Mouse (Mus musculus): ENCODE measurements around the gene Flrt1. TPM values are rescaled to one million over a fixed set of nuclear protein-coding genes. Genes with fewer than 3 reads are reported as not detected.
A peak's percentile ranks its signal among the peaks of the same experiment; 100 is the strongest.
"Not testable (repeated sequence)": the region's sequence is repeated elsewhere in the genome, so short reads cannot be mapped to it uniquely, and the experiment has no call there.

Flrt1 gene
- polyA plus RNA-seq, 1 experiment from 2014 or later = 5.6 TPM

DNA sequence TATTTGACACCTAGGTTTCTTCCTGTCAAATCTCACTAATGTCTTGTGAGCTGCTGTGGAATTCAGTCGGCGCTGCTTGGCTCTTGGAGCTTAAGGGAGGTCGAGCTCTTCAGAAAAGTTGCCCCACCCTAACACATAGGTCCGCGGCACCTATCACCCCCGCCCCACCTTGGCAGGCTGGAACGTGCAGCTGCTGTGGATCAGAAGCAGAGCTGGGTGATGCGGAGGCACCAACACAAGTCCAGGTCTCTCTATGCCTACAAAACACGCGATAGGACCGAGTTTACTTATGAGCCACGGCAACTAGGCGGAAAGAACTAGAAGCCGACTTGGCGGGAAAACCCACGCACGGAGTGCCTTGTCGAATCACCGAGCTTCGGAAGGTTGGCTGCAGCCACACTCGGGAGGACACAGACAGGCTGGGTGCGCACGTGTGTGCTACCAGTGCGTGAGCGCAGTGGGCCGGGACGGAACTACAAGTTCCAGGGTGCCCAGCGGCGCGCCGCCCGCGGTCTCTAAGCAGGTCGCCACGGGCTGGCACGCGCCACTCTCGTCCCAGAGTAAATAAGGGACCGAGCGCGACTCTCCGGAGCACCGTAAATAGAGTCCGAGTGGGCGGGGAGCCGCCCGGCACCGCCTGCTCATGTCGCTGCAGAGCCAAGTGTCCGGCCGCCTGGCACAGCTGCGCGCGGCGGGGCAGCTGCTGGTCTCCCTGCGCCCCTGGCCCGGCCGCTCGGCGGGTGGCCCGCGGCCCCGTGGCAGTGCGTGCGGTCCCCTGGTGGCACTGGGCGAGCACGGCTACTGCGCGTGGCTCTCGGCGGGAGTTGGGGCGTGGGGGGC is 49.1 kb downstream of the Flrt1 start, which contains the start of gene Macrod1:
TSS of gene Macrod1 (plus strand) at position 563 of the 840 bp plus-strand sequence.
- H3K27me3 ChIP-seq (ENCODE audit: control insufficient read depth, insufficient read depth, low read length) = peaks cover 16% of the 10 kb centered on the region
- peak within 1 kb of the TSS; percentile 67 for H3K4me3 ChIP-seq (ENCODE audit: low read depth, low read length)
- 2% methylated on average over 51 of the region's 72 CpGs for WGBS
- H3K36me3 ChIP-seq (ENCODE audit: control insufficient read depth, insufficient read depth, low read length) = no peaks in the 10 kb centered on the region
- peaks cover 6% of the 10 kb centered on the region for H3K4me1 ChIP-seq (replicated peaks; ENCODE audit: control insufficient read depth, insufficient read depth, low read length)
- H3K9me3 ChIP-seq (ENCODE audit: control insufficient read depth, low read length) = no peaks in the 10 kb centered on the region
- H3K27ac ChIP-seq (ENCODE audit: low read depth, low read length) = no peak within 1 kb of the TSS
- H3K4me2 ChIP-seq (replicated peaks; ENCODE audit: low read depth, low read length) = peak within 1 kb of the TSS; percentile 99
- ATAC-seq (ENCODE audit: low FRiP score) = peak; percentile 82
- peak; percentile 81 for DNase-seq (ENCODE audit: low spot score)
- H3K9ac ChIP-seq (ENCODE audit: low read depth, low read length) = peak within 1 kb of the TSS; percentile 48

DNA sequence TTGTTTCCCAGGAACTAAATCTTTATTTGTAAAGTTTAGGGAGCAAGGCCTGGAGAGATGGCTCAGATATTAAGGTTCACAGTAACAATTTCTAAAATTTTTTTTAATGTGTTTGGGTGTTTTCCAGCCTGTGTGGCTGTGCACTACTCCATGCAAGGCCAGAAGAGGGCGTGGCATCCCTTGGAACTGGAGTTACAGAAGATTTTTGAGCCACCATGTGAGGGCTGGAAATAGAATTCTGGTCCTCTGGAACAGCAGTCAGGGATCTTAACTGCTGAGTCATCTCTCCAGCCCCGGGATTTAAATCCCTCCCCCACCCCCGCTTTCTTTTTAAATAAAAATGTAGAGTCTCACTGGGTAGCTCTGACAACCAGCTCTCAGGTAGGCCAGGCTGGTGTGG is 50.4 kb downstream of the Flrt1 start:
- Histone ChIP-seq H3K4me2 (replicated peaks; ENCODE audit: low read depth, low read length) (no peak overlapping the region), H3K36me3 (ENCODE audit: control insufficient read depth, insufficient read depth, low read length) (no peaks in the 10 kb centered on the region), H3K4me3 (ENCODE audit: low read depth, low read length) (no peak overlapping the region), H3K27me3 (ENCODE audit: control insufficient read depth, insufficient read depth, low read length) (peaks cover 16% of the 10 kb centered on the region), H3K4me1 (replicated peaks; ENCODE audit: control insufficient read depth, insufficient read depth, low read length) (peaks cover 6% of the 10 kb centered on the region), H3K27ac (ENCODE audit: low read depth, low read length) (no peak overlapping the region), H3K9ac (ENCODE audit: low read depth, low read length) (no peak overlapping the region), H3K9me3 (ENCODE audit: control insufficient read depth, low read length) (no peaks in the 10 kb centered on the region)
- no peak for ATAC-seq (ENCODE audit: low FRiP score)
- DNase-seq (ENCODE audit: low spot score) = no peak
- 47% methylated on average over 3 of the region's 3 CpGs for WGBS

- H3K4me2 ChIP-seq (replicated peaks; ENCODE audit: low read depth, low read length) = no peak overlapping the region
- peaks cover 6% of the 10 kb centered on the region for H3K4me1 ChIP-seq (replicated peaks; ENCODE audit: control insufficient read depth, insufficient read depth, low read length)
- DNase-seq (ENCODE audit: low spot score) (no peak), ATAC-seq (ENCODE audit: low FRiP score) (no peak)
- no peak overlapping the region for H3K4me3 ChIP-seq (ENCODE audit: low read depth, low read length)
- WGBS = 77% methylated on average over 10 of the region's 10 CpGs
- no peaks in the 10 kb centered on the region for H3K36me3 ChIP-seq (ENCODE audit: control insufficient read depth, insufficient read depth, low read length)
- H3K9me3 ChIP-seq (ENCODE audit: control insufficient read depth, low read length) = no peaks in the 10 kb centered on the region
- peaks cover 16% of the 10 kb centered on the region for H3K27me3 ChIP-seq (ENCODE audit: control insufficient read depth, insufficient read depth, low read length)
- H3K9ac ChIP-seq (ENCODE audit: low read depth, low read length) = no peak overlapping the region
- H3K27ac ChIP-seq (ENCODE audit: low read depth, low read length) = no peak overlapping the region
These were observed 50.8 kb downstream of the Flrt1 start for GRCm38 (mm10) chr19:7054772-7055171.

GRCm38 (mm10) chr19:7053382-7053781 is 52.1 kb downstream of the Flrt1 start:
- not testable (repeated sequence) for H3K4me1 ChIP-seq (replicated peaks; ENCODE audit: control insufficient read depth, insufficient read depth, low read length); H3K9ac ChIP-seq (ENCODE audit: low read depth, low read length); H3K4me2 ChIP-seq (replicated peaks; ENCODE audit: low read depth, low read length); H3K36me3 ChIP-seq (ENCODE audit: control insufficient read depth, insufficient read depth, low read length); H3K27ac ChIP-seq (ENCODE audit: low read depth, low read length); ATAC-seq (ENCODE audit: low FRiP score); DNase-seq (ENCODE audit: low spot score); H3K9me3 ChIP-seq (ENCODE audit: control insufficient read depth, low read length); H3K4me3 ChIP-seq (ENCODE audit: low read depth, low read length)
- peaks cover 13% of the 10 kb centered on the region for H3K27me3 ChIP-seq (ENCODE audit: control insufficient read depth, insufficient read depth, low read length)
- whole genome bisulfite sequencing = 86% methylated on average over 4 of the region's 4 CpGs

DNA sequence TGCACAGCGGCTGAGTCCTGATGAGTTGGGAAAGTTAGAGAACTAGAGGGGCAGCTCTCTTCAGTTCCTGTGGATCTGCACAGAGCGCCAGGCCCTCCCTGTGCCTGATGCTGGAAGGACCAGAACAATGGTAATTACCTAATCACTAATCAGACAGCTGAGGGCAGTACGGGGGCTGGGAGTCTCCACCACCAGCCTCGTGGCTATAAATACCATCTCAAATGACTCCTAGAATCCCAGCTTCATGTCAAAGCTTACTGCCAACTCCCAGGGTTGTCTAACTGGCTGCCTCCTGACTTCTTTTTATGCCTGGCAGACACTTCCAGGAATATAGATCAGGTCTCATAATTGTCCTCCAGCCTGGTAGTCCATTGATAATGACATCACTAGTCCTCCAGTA is 60.8 kb downstream of the Flrt1 start:
- H3K4me1 ChIP-seq (replicated peaks; ENCODE audit: control insufficient read depth, insufficient read depth, low read length) = no peaks in the 10 kb centered on the region
- no peaks in the 10 kb centered on the region for H3K9me3 ChIP-seq (ENCODE audit: control insufficient read depth, low read length)
- no peak for DNase-seq (ENCODE audit: low spot score)
- no peak overlapping the region for H3K9ac ChIP-seq (ENCODE audit: low read depth, low read length)
- H3K27ac ChIP-seq (ENCODE audit: low read depth, low read length) = no peak overlapping the region
- H3K27me3 ChIP-seq (ENCODE audit: control insufficient read depth, insufficient read depth, low read length) = peaks cover 2% of the 10 kb centered on the region; the same call in 1 of the 2 replicates
- ATAC-seq (ENCODE audit: low FRiP score) = no peak
- H3K36me3 ChIP-seq (ENCODE audit: control insufficient read depth, insufficient read depth, low read length) = no peaks in the 10 kb centered on the region
- H3K4me3 ChIP-seq (ENCODE audit: low read depth, low read length) = no peak overlapping the region
- no peak overlapping the region for H3K4me2 ChIP-seq (replicated peaks; ENCODE audit: low read depth, low read length)
- whole genome bisulfite sequencing = 54% methylated on average over 4 of the region's 4 CpGs

- Histone ChIP-seq H3K9me3 (ENCODE audit: control insufficient read depth, low read length) (no peaks in the 10 kb centered on the region), H3K4me2 (replicated peaks; ENCODE audit: low read depth, low read length) (no peak overlapping the region), H3K4me1 (replicated peaks; ENCODE audit: control insufficient read depth, insufficient read depth, low read length) (no peaks in the 10 kb centered on the region), H3K27ac (ENCODE audit: low read depth, low read length) (no peak overlapping the region), H3K36me3 (ENCODE audit: control insufficient read depth, insufficient read depth, low read length) (no peaks in the 10 kb centered on the region), H3K27me3 (ENCODE audit: control insufficient read depth, insufficient read depth, low read length) (peaks cover 2% of the 10 kb centered on the region; the same call in 1 of the 2 replicates), H3K9ac (ENCODE audit: low read depth, low read length) (no peak overlapping the region), H3K4me3 (ENCODE audit: low read depth, low read length) (no peak overlapping the region)
- 73% methylated on average over 4 of the region's 4 CpGs for WGBS
- ATAC-seq (ENCODE audit: low FRiP score) = no peak
- no peak for DNase-seq (ENCODE audit: low spot score)
These were observed 61.2 kb downstream of the Flrt1 start for GRCm38 (mm10) chr19:7044279-7044678.

Other genes with a start within 250 kb of the Flrt1 start
- 0.42 and 0.74 TPM in 2 replicates for gene Ccdc88b, start 247.5 kb downstream of the Flrt1 start, polyA plus RNA-seq (2014; fragmentation: Nextera tagmentation; extraction: Ambion mirVana)
- 142 and 147 TPM in 2 replicates for gene Trmt112, start 196.0 kb downstream of the Flrt1 start, polyA plus RNA-seq (2014; fragmentation: Nextera tagmentation; extraction: Ambion mirVana)
- 126 and 138 TPM in 2 replicates for gene Prdx5, start 195.6 kb downstream of the Flrt1 start, polyA plus RNA-seq (2014; fragmentation: Nextera tagmentation; extraction: Ambion mirVana)
- 4.1 and 5.0 TPM in 2 replicates for gene Esrra, start 183.9 kb downstream of the Flrt1 start, polyA plus RNA-seq (2014; fragmentation: Nextera tagmentation; extraction: Ambion mirVana)
- 0.54 TPM in 1 of 2 replicates, not detected in the other for gene Catsperz, start 180.3 kb downstream of the Flrt1 start, polyA plus RNA-seq (2014; fragmentation: Nextera tagmentation; extraction: Ambion mirVana)
- gene Kcnk4, start 171.2 kb downstream of the Flrt1 start, polyA plus RNA-seq (2014; fragmentation: Nextera tagmentation; extraction: Ambion mirVana) = 0.18 and 0.49 TPM in 2 replicates
- 61.7 and 63.9 TPM in 2 replicates for gene Bad, start 163.9 kb downstream of the Flrt1 start, polyA plus RNA-seq (2014; fragmentation: Nextera tagmentation; extraction: Ambion mirVana)
- 27.9 and 34.0 TPM in 2 replicates for gene Gpr137, start 163.2 kb downstream of the Flrt1 start, polyA plus RNA-seq (2014; fragmentation: Nextera tagmentation; extraction: Ambion mirVana)
- gene Ppp1r14b, start 130.8 kb downstream of the Flrt1 start, polyA plus RNA-seq (2014; fragmentation: Nextera tagmentation; extraction: Ambion mirVana) = 180 and 249 TPM in 2 replicates
- gene Plcb3, start 129.3 kb downstream of the Flrt1 start, polyA plus RNA-seq (2014; fragmentation: Nextera tagmentation; extraction: Ambion mirVana) = 14.6 and 14.8 TPM in 2 replicates
- 73.7 and 79.3 TPM in 2 replicates for gene Fkbp2, start 125.2 kb downstream of the Flrt1 start, polyA plus RNA-seq (2014; fragmentation: Nextera tagmentation; extraction: Ambion mirVana)
- 21.4 TPM in 2 replicates for gene Vegfb, start 118.1 kb downstream of the Flrt1 start, polyA plus RNA-seq (2014; fragmentation: Nextera tagmentation; extraction: Ambion mirVana)
- 18.8 and 22.5 TPM in 2 replicates for gene Dnajc4, start 113.2 kb downstream of the Flrt1 start, polyA plus RNA-seq (2014; fragmentation: Nextera tagmentation; extraction: Ambion mirVana)
- 19.3 and 19.9 TPM in 2 replicates for gene Nudt22, start 109.6 kb downstream of the Flrt1 start, polyA plus RNA-seq (2014; fragmentation: Nextera tagmentation; extraction: Ambion mirVana)
- gene Trpt1, start 109.6 kb downstream of the Flrt1 start, polyA plus RNA-seq (2014; fragmentation: Nextera tagmentation; extraction: Ambion mirVana) = 10.6 and 11.1 TPM in 2 replicates
- gene Fermt3, start 86.3 kb downstream of the Flrt1 start, polyA plus RNA-seq (2014; fragmentation: Nextera tagmentation; extraction: Ambion mirVana) = 7.3 and 7.6 TPM in 2 replicates
- gene Stip1, start 65.8 kb downstream of the Flrt1 start, polyA plus RNA-seq (2014; fragmentation: Nextera tagmentation; extraction: Ambion mirVana) = 376 and 390 TPM in 2 replicates
- 2.8 and 3.1 TPM in 2 replicates for gene Macrod1, start 48.9 kb downstream of the Flrt1 start, polyA plus RNA-seq (2014; fragmentation: Nextera tagmentation; extraction: Ambion mirVana)
- gene Otub1, start 100.6 kb upstream of the Flrt1 start, polyA plus RNA-seq (2014; fragmentation: Nextera tagmentation; extraction: Ambion mirVana) = 246 and 250 TPM in 2 replicates
- gene Cox8a, start 111.9 kb upstream of the Flrt1 start, polyA plus RNA-seq (2014; fragmentation: Nextera tagmentation; extraction: Ambion mirVana) = 762 and 780 TPM in 2 replicates
- gene Naa40, start 135.5 kb upstream of the Flrt1 start, polyA plus RNA-seq (2014; fragmentation: Nextera tagmentation; extraction: Ambion mirVana) = 79.9 and 87.6 TPM in 2 replicates
- gene Rcor2, start 161.6 kb upstream of the Flrt1 start, polyA plus RNA-seq (2014; fragmentation: Nextera tagmentation; extraction: Ambion mirVana) = 28.1 and 31.4 TPM in 2 replicates
- gene Mark2, start 236.1 kb upstream of the Flrt1 start, polyA plus RNA-seq (2014; fragmentation: Nextera tagmentation; extraction: Ambion mirVana) = 47.4 and 50.7 TPM in 2 replicates

All from hindbrain, embryonic 11.5 days (tissue).